Mouse (Mus musculus) forebrain, postnatal 0 days (tissue): Measurements from ENCODE around the gene Tap1. TPM values are rescaled to one million over a fixed set of nuclear protein-coding genes. Genes with fewer than 3 reads are reported as not detected.
A peak's percentile ranks its signal among the peaks of the same experiment; 100 is the strongest.

ENCODE experiments used
- ATAC-seq: fragments of 200-750 bp; cut with Nextera tagmentation; 2 replicates; pipeline ENCODE4 v1.8.0; 2017; ENCODE audit warnings: mild to moderate bottlenecking, moderate library complexity
- DNase-seq: peaks from one replicate; pipeline ENCODE4 v3.0.0-alpha.2; 2015
- H3K27ac ChIP-seq: fragments of 300-500 bp; sonication (generic); 2 replicates; pipeline ENCODE4 v1.5.1; 2014; ENCODE audit warnings: low read depth, mild to moderate bottlenecking, antibody characterized with exemption, low read length, moderate library complexity, mixed read lengths
- H3K27me3 ChIP-seq: fragments of 300-500 bp; sonication (generic); 2 replicates; pipeline ENCODE4 v1.6.1; 2014; ENCODE audit warnings: mild to moderate bottlenecking, low read length, mixed read lengths; ENCODE audit not compliant: insufficient read depth
- H3K36me3 ChIP-seq: fragments of 300-500 bp; sonication (generic); 2 replicates; pipeline ENCODE4 v1.6.1; 2014; ENCODE audit warnings: mild to moderate bottlenecking, moderate library complexity; ENCODE audit not compliant: insufficient read depth
- H3K4me1 ChIP-seq: fragments of 300-500 bp; sonication (generic); 2 replicates; pipeline ENCODE4 v1.6.1; 2014; ENCODE audit warnings: antibody characterized with exemption; ENCODE audit not compliant: insufficient read depth
- H3K4me2 ChIP-seq: fragments of 300-500 bp; sonication (generic); 2 replicates; pipeline ENCODE4 v1.6.1; 2014; ENCODE audit warnings: low read depth, mild to moderate bottlenecking, moderate library complexity
- H3K4me3 ChIP-seq: fragments of 300-500 bp; sonication (generic); 2 replicates; pipeline ENCODE4 v1.5.1; 2014; ENCODE audit warnings: low read depth, low read length, mixed read lengths
- H3K9ac ChIP-seq: fragments of 300-500 bp; sonication (generic); 2 replicates; pipeline ENCODE4 v1.6.1; 2014; ENCODE audit warnings: mild to moderate bottlenecking
- H3K9me3 ChIP-seq: fragments of 300-500 bp; sonication (generic); 2 replicates; pipeline ENCODE4 v1.6.1; 2016; ENCODE audit warnings: low read length
- CTCF ChIP-seq: sonication (generic); IDR thresholded peaks from 2 replicates; pipeline ENCODE4 v1.5.1; 2016; ENCODE audit warnings: antibody characterized with exemption, control low read depth, low read depth
- WGBS: fragments of 180-500 bp; shearing (Covaris S2); extraction: QIAGEN DNeasy Blood & Tissue Kit; methylation state at CpG from one replicate; pipeline ENCODE4 v1.1.7; 2014; 5-methylcytosine and 5-hydroxymethylcytosine counted together
- polyA plus RNA-seq: library from polyadenylated mRNA; unstranded; fragments of >200 nt; fragmentation: Nextera tagmentation; extraction: Ambion mirVana; gene quantifications from 2 replicates; pipeline ENCODE4 v1.2.1, GENCODE M21; 2015
- total RNA-seq: library from RNA; depleted of rRNA; stranded (reverse); fragments of >200 nt; gene quantifications from 2 replicates; pipeline ENCODE4 v1.2.3, GENCODE M21; 2014

Tap1 gene
- total and polyA plus RNA-seq, 2 experiments from 2014 or later, result 5.0 to 7.5 TPM

DNA sequence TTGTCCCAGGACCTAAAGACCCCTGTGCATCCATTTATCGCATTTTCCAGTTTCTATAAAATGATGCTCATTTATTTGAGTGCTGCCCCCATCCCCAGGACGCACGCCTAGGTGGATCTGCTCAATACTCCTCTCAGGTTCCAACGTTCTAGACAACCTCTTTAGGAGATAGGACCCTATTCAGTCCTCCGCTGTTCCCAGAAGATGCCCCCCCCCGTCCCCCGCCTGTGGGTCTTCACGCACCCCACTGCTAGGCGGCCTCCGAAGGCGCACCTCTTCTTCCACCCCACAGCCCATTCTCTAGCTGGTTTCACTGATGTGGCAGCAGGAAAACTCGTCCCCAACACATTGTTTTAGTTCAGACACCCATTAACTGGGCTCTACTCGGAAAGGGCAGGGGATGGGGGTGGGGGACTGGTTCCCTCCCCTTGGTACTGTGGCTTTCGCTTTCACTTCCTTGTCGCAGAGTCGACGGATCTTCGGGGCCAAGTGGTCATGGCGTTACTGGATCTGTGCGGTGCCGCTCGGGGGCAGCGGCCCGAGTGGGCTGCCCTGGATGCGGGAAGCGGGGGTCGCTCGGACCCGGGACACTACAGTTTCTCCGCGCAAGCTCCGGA lies 10.7 kb downstream of the Tap1 start:
- Histone ChIP-seq H3K4me2 (peak overlapping the region; percentile 76), H3K27me3 (peaks cover 41% of the 10 kb centered on the region), H3K9ac (no peak overlapping the region), H3K4me1 (no peaks in the 10 kb centered on the region), H3K36me3 (no peaks in the 10 kb centered on the region), H3K9me3 (no peaks in the 10 kb centered on the region), H3K27ac (no peak overlapping the region), H3K4me3 (peak overlapping the region; percentile 42)
- TF ChIP-seq CTCF, result 0 out of 2 replicates have a peak, but pooled peaks have one; percentile 2
- DNase-seq (no peak), ATAC-seq (peak; percentile 21; the same call in 1 of the 2 replicates)
- WGBS, result 2% methylated on average over 32 of the region's 32 CpGs

DNA sequence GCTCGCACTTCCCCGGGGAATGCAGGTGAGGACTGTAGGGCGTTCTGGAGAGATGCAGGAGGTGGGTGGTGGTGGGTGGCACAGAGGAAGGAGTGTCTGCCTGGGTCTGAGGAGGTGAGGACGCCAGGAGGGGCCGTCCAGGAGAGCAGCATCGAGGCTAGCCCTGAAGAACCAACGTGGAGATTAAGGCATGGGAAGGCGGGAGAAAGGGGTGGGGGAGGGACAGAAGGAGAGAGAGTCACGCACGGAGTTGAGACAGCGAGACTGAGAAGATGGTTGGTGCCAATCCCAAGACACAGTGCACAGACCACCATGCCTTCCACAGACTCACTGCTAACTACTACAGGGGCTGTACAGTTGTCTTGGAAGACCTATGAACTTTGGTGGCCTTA lies 11.2 kb downstream of the Tap1 start:
- no peaks in the 10 kb centered on the region for H3K36me3 ChIP-seq
- DNase-seq, result no peak
- peak overlapping the region; percentile 42 for H3K4me3 ChIP-seq
- H3K27ac ChIP-seq, result no peak overlapping the region
- H3K9me3 ChIP-seq, result no peaks in the 10 kb centered on the region
- no peak overlapping the region for H3K9ac ChIP-seq
- H3K27me3 ChIP-seq, result peaks cover 41% of the 10 kb centered on the region
- TF ChIP-seq CTCF, result no peak
- H3K4me1 ChIP-seq, result no peaks in the 10 kb centered on the region
- ATAC-seq, result no peak
- peak overlapping the region; percentile 76 for H3K4me2 ChIP-seq
- WGBS, result 10% methylated on average over 11 of the region's 11 CpGs

DNA sequence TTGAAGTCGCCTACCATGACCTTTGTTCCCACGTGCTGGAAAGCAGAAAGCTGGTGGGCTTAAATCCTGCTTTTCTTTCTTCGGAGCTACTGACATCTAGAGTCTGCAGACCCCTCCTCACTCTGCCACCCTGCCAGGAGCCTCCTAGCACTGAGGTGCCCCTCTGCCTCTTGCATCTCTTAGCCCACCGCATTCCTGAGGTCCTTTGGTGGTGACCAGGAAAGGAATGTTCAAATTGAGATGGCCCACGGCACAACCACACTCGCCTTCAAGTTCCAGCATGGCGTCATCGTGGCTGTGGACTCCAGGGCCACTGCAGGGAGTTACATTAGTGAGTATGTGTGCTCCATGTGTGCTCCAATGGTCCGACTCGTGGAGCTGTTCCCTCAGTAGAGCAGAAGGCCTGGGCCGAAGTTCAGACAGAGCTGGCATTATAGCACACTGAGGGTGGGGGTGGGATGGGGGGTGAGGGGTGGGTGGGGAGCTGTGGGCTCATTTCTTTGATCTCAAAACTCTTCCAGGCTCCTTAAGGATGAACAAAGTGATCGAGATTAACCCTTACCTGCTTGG lies 11.8 kb downstream of the Tap1 start:
- 65% methylated on average over 12 of the region's 12 CpGs for WGBS

GRCm38 (mm10) chr17:34200047-34200446 lies 12.7 kb downstream of the Tap1 start:
- Histone ChIP-seq H3K4me1 (no peaks in the 10 kb centered on the region), H3K36me3 (no peaks in the 10 kb centered on the region), H3K4me3 (no peak overlapping the region), H3K9me3 (no peaks in the 10 kb centered on the region), H3K4me2 (no peak overlapping the region), H3K27ac (no peak overlapping the region), H3K27me3 (peaks cover 37% of the 10 kb centered on the region), H3K9ac (no peak overlapping the region)
- WGBS, result 84% methylated on average over 10 of the region's 10 CpGs
- no peak for TF ChIP-seq CTCF
- DNase-seq (no peak), ATAC-seq (no peak)

More for the DNA sequence above, 11.8 kb downstream of the Tap1 start:
- Histone ChIP-seq H3K27ac (no peak overlapping the region), H3K27me3 (peaks cover 41% of the 10 kb centered on the region), H3K4me1 (no peaks in the 10 kb centered on the region), H3K36me3 (no peaks in the 10 kb centered on the region), H3K4me3 (no peak overlapping the region), H3K4me2 (no peak overlapping the region), H3K9me3 (no peaks in the 10 kb centered on the region), H3K9ac (no peak overlapping the region)
- no peak for TF ChIP-seq CTCF
- ATAC-seq (no peak), DNase-seq (no peak)

GRCm38 (mm10) chr17:34200772-34201505 lies 13.6 kb downstream of the Tap1 start:
- peaks cover 35% of the 10 kb centered on the region for H3K27me3 ChIP-seq
- H3K9ac ChIP-seq, result no peak overlapping the region
- H3K4me1 ChIP-seq, result no peaks in the 10 kb centered on the region
- H3K4me2 ChIP-seq, result no peak overlapping the region
- no peak overlapping the region for H3K4me3 ChIP-seq
- no peak for ATAC-seq
- no peak for TF ChIP-seq CTCF
- no peak overlapping the region for H3K27ac ChIP-seq
- H3K36me3 ChIP-seq, result no peaks in the 10 kb centered on the region
- no peak for DNase-seq
- no peaks in the 10 kb centered on the region for H3K9me3 ChIP-seq
- 87% methylated on average over 16 of the region's 16 CpGs for WGBS

GRCm38 (mm10) chr17:34201506-34202055 lies 14.2 kb downstream of the Tap1 start:
- H3K27me3 ChIP-seq, result peaks cover 29% of the 10 kb centered on the region
- no peak for ATAC-seq
- TF ChIP-seq CTCF, result no peak

More at GRCm38 (mm10) chr17:34201506-34202055, 14.2 kb downstream of the Tap1 start:
- Histone ChIP-seq H3K9ac (no peak overlapping the region), H3K9me3 (no peaks in the 10 kb centered on the region), H3K4me3 (no peak overlapping the region), H3K27ac (no peak overlapping the region), H3K4me2 (no peak overlapping the region), H3K36me3 (no peaks in the 10 kb centered on the region), H3K4me1 (no peaks in the 10 kb centered on the region)
- 76% methylated on average over 7 of the region's 7 CpGs for WGBS
- no peak for DNase-seq
